Mouse (Mus musculus) urinary bladder, postnatal 10 days (tissue): ENCODE results near the gene Slc13a2.
A peak's percentile ranks its signal among the peaks of the same experiment; 100 is the strongest.

ENCODE experiments used
- DNase-seq: peaks from one replicate; pipeline ENCODE4 v3.0.0; 2022; ENCODE audit warnings: low spot score

Slc13a2 gene

GRCm38 (mm10) chr11:78434052-78434451 is 12.0 kb upstream of the Slc13a2 start:
- DNase-seq = no peak

DNA sequence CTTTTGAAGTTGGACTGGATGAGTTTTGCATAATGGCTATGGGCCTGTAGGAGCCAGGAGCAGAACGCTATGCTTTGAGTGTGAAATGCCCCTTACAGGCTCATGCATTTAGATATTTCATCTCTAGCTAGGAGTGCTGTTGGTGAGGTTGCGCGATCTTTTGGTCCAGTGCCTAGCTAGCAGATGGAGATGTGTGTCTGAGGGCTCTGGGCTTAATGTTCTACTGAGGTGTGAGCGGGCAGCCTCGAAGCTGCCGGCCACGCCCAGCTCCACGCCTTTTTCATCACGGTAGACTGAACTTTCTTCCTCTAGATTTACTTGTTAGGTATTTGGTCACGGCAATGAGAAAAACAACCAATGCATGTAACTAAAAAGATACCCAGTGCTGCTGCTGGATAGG is 9.2 kb upstream of the Slc13a2 start:
- no peak for DNase-seq

- DNase-seq = no peak
Observed at GRCm38 (mm10) chr11:78430195-78430878, 8.3 kb upstream of the Slc13a2 start.

GRCm38 (mm10) chr11:78428309-78428708 is 6.3 kb upstream of the Slc13a2 start:
- no peak for DNase-seq

GRCm38 (mm10) chr11:78427655-78428054 is 5.6 kb upstream of the Slc13a2 start:
- DNase-seq = no peak

DNA sequence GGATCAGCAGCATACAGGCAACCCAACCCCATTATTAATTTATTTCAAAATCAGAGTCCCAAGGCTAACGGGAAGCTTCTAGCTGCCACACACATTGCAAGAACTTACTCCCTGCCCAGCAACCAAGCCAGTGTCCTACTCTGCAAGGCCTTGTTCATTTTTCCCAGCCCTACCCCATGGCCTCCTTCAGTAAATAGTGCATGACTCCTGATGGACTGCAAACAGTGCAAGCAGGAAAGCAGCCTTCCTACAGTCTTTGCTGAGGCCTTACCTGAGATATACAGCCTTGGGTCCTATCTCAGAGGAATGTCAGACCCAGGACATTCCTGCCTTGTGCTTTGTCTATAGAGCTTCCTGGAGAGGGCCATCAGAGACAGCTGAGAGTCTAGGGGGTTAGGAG is 3.6 kb upstream of the Slc13a2 start:
- no peak for DNase-seq

DNA sequence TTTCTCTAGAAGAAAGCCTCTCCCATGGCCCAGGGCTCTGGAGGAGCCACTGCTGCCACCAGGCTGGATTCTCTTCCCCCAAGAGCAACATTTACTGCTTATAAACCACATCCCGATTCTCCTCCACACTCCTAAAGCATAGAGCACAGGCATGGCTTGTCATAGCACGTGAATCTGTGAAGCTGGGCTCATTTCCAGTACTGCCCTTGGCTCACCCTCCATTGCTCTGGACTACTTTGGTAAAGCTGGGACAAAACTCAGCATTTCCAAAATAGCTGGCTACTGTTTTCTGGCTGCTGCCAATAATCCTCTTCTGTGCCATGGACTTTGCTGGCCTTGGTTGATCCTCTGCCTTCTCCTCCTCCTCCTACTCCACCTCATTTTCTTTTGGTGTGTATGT is 2.3 kb upstream of the Slc13a2 start:
- DNase-seq = no peak

GRCm38 (mm10) chr11:78421201-78422009 is 612 bp downstream of the Slc13a2 start:
- DNase-seq = no peak

GRCm38 (mm10) chr11:78420263-78420889 is 1.6 kb downstream of the Slc13a2 start:
- no peak for DNase-seq

- DNase-seq = no peak
Observed at GRCm38 (mm10) chr11:78416854-78417253, 5.2 kb downstream of the Slc13a2 start.

DNA sequence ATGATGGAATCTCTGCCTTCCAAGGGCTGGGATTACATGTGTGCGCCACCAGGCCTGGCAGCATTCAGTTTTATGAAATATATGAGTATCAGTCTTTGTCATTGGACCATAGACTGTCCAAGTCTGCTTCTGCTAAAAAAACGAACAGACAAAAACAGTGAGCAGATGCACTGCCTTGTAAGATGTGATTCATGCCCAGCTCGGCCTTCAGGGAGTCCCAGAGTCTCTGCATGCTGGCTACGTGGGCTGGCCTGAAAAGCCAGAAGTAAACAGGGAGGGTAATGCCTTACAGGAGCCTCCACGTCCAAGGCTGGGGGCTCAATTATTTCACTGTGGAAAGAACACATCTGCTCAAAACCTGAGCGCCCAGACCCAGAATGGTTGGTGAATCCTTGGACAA is 9.2 kb downstream of the Slc13a2 start:
- DNase-seq = no peak

- DNase-seq = no peak
Observed at GRCm38 (mm10) chr11:78412324-78412850, 9.6 kb downstream of the Slc13a2 start.

DNA sequence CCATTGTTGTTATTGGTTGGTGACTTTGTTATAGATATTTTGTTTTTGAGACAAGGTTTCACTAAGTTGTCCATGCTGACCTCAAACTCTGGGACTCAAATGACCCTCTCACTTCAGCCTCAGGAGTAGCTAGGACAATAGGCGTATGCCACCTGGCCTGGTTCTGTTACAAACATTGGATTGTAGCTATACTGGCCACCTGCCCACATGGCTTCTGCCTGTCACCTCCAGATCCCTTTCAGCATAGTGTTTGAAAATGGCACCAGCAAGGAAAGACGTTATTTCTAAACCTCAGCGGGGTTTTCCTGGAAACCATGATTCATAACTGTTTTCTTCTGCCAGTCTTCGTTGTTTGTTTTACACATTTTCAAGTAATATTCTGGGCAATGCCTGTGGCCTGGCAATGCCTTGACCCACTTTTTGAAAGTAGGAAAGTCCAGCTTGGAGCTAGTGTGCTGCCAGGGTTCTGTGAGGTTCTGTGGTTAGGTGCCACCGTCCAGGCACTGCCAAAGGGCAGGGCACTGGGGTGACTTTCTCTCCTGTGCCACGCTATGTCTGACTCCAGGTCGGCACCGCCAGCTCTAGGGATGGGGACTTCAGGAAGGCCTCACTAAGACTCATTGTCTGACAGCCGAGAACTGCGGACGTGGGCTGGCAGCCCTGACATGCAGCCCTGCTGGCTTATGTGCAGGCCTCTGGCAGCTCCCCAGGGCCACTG is 10.3 kb downstream of the Slc13a2 start:
- DNase-seq = no peak

DNA sequence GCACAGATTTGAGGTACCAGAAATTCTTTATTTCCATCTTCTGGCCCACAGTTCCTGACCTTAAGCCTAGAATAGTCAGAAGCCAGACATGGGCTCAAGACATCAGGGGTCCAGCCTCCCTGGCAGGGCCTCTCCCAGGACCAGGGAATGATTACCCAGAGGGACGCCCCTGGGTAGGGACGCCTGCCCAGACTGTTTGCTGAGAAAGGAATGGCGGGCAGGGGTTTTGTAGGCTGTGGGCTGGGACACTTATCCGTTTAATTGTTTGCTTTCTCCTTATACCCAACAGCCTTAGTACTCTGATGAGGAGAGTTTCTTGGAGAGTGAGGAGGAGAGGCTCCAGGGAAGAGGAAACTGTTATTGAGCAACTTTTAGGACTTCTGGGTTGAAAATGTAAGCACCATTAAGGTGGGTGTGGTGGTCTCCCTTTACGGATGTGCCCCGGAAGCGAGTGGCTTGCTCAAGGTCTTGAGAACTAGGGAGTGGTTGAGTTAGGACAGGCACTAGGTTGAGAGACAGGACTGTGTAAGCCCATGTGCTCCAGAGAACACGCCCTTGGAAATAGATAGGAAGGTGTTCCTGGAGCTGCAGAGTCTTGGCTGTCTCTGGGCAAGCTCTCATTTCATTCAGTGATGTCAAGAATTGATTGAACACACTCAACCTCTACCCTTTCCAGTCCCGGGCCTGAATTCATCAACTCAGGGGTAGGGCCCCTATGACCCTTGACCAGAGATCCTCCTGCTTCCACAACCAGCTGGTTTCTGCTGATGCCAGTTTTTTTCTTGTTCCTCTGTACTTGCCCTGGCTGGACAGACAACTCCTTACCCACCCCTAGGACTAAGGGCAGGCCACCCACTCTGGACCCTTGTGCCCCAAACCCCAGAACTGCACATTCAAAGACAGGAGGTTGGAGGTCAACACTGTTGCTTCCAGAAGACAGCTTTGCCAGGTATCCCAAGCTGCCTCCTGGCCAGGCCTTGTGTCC is 13.5 kb downstream of the Slc13a2 start:
- no peak for DNase-seq

DNA sequence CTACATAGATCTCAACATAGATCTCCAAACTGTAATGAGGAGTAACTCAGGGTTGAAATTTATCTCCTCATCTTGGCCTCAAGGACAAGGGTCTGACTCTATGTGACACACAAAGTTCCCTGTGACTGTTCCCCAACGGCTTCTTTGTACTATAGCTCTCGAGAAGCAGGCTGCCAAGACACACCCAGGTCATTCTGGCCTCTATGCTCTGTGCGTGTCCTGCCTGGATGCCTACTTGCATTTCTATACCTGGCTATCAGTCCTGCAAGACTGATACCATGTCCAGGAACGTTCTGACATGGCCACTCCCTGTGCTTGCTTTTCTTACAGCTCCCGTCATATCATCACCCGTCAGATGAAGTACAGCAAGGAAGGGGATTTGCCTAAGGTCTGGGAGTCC is 20.0 kb downstream of the Slc13a2 start:
- no peak for DNase-seq

GRCm38 (mm10) chr11:78401469-78401868 is 20.5 kb downstream of the Slc13a2 start:
- DNase-seq = no peak

- DNase-seq = no peak
Observed at GRCm38 (mm10) chr11:78400936-78401335, 21.1 kb downstream of the Slc13a2 start.

DNA sequence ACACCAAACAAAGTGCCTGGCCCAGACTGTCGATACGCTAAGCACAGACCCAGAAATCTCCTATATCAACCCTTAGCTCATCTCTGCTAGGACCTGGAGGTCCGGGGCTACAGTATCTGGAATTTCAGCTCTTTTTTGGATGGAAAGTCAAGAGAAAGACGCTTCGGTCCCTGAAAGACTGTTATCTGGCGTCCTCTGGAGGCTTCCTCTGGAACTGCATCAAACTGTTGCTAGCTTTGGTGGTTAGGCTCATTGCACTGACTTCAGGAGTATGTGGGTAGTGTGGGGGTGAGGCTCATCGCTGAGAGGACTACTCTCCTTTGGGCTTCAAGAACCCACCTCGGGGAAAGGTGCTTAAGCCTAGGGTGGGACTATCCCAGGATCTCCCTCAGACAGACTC is 22.3 kb downstream of the Slc13a2 start:
- DNase-seq = no peak

DNA sequence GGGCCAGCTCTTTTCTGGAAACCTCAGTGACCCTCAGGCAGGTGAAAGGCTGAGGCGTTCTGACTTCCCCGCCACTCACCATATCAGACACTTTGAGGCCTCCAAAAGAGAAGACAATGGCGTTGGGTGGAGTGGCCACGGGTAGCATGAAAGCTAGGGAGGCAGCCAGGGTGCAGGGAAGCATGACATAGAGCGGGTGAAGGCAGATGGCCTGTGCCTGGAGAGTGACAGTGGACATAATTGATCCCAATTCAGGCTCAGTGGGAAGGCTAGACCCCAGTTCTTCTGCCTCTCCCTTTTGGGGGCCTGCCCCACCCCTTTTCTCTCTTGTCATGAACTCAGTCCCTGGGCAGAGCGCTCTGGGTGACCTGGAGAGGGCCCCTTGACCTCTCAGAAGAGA is 23.8 kb downstream of the Slc13a2 start:
- DNase-seq = no peak

DNA sequence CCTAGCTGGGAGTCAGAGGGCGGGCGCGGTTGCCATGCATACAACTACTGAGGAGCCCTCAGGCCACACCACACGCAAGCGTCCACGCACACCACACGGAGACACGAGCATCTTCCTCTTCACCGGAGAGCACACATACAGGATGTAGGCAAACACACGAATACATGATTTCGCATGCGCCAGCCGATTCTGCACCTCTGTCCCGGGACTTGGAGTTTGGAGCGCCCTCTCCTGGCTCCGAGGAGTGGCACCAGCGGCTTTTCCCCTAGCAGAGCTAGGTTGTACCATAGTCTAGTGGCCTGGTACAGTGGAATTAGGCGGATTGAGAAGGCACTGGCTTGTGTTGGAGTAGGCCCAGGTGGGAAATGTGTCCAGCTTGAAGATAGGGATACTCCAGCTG is 24.6 kb downstream of the Slc13a2 start:
- peak; percentile 46 for DNase-seq

DNA sequence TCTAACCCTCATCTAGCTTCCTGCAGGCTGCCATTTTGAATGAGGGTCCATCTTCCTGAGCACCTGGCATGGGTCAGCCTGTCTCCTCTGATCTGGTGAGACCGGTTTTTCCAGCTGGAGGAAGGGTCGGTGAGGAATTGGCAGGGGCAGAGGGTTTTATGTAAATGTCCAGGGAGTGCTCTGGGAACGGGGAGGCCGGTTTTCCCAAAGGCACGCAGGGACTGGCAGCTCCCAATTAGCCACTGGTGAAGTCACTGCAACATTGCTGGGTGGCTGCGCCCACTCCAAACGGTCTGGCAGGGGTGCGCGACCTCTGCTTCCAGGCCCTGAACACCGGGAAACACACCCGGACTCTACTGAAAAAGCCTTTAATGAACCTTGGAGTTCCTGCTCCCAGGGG is 25.1 kb downstream of the Slc13a2 start:
- DNase-seq = no peak
